Mouse (Mus musculus): ENCODE data around the gene Ndn. TPM values are rescaled to one million over a fixed set of nuclear protein-coding genes. Genes with fewer than 3 reads are reported as not detected.

Ndn gene
- polyA plus RNA-seq (2012; rRNA removed) (2.2 and 2.3 TPM in 2 replicates), polyA plus RNA-seq (2014; fragmentation: Nextera tagmentation; extraction: Ambion mirVana) (4.0 and 4.2 TPM in 2 replicates)

DNA sequence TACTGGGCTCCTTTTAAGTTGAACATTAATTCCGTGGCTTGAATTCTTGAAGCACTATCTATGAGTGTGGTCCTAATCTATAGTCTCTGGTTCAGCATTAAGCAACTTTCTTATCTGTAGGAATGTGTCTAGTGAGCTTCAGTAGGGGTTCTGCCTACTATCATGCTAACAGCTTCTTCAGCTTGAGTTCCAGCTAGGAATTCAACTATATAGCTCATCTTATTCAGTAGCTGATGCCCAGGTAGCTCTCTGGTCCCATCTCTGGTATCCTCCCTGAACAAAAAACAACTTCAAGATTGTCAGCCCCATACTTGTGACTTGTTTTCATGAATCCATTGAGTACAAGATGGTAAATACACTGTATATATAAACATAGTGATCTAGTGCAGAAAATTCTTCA, at the start of gene Ndn:
TSS of gene Ndn (plus strand) at position 301 of the 400 bp plus-strand sequence.
- DNase-seq (ENCODE audit: low read depth in 3 of 3, low spot score in 3 of 3) = no peak
- ATAC-seq (ENCODE audit: insufficient read depth) = no peak
- H3K9ac ChIP-seq (replicated peaks) = no peak within 1 kb of the TSS
- TF ChIP-seq CTCF (IDR thresholded peaks at IDR 0.05; ENCODE audit: low read depth) (no peak), EP300 (IDR thresholded peaks at IDR 0.05; ENCODE audit: low read depth) (no peak)
- 36% methylated on average over 1 of the region's 1 CpGs for WGBS (ENCODE audit: insufficient replicate concordance)
- H3K27me3 ChIP-seq (ENCODE audit: control insufficient read depth, insufficient read depth, low read length) = no peaks in the 10 kb centered on the region
- H3K36me3 ChIP-seq (replicated peaks; ENCODE audit: control insufficient read depth, insufficient read depth, low read depth) = no peaks in the 10 kb centered on the region
- no peaks in the 10 kb centered on the region for H3K9me3 ChIP-seq (ENCODE audit: control insufficient read depth, low read length)
- H3K4me1 ChIP-seq (replicated peaks; ENCODE audit: control insufficient read depth in 2 of 2, insufficient read depth in 2 of 2, low read length in 1 of 2) = no peaks in the 10 kb centered on the region
- no peak within 1 kb of the TSS for H3K4me2 ChIP-seq (ENCODE audit: low read depth)
- H3K4me3 ChIP-seq (ENCODE audit: insufficient read depth in 1 of 2, low read depth in 2 of 2, low read length in 2 of 2) = no peak within 1 kb of the TSS
- H3K27ac ChIP-seq = no peak within 1 kb of the TSS

- DNase-seq (ENCODE audit: low read depth in 3 of 3, low spot score in 3 of 3) (no peak), ATAC-seq (ENCODE audit: insufficient read depth) (no peak)
- Histone ChIP-seq H3K9ac (replicated peaks) (no peak overlapping the region), H3K27ac (no peak overlapping the region), H3K4me3 (ENCODE audit: insufficient read depth in 1 of 2, low read depth in 2 of 2, low read length in 2 of 2) (no peak overlapping the region), H3K36me3 (replicated peaks; ENCODE audit: control insufficient read depth, insufficient read depth, low read depth) (no peaks in the 10 kb centered on the region), H3K4me1 (replicated peaks; ENCODE audit: control insufficient read depth in 2 of 2, insufficient read depth in 2 of 2, low read length in 1 of 2) (no peaks in the 10 kb centered on the region), H3K9me3 (ENCODE audit: control insufficient read depth, low read length) (no peaks in the 10 kb centered on the region), H3K27me3 (ENCODE audit: control insufficient read depth, insufficient read depth, low read length) (no peaks in the 10 kb centered on the region), H3K4me2 (ENCODE audit: low read depth) (no peak overlapping the region)
- TF ChIP-seq EP300 (IDR thresholded peaks at IDR 0.05; ENCODE audit: low read depth) = no peak
- TF ChIP-seq CTCF (IDR thresholded peaks at IDR 0.05; ENCODE audit: low read depth) = no peak
- WGBS (ENCODE audit: insufficient replicate concordance) = 69% methylated on average over 3 of the region's 3 CpGs
These were observed 43.9 kb upstream of the Ndn start for GRCm38 (mm10) chr7:62302451-62302850.

DNA sequence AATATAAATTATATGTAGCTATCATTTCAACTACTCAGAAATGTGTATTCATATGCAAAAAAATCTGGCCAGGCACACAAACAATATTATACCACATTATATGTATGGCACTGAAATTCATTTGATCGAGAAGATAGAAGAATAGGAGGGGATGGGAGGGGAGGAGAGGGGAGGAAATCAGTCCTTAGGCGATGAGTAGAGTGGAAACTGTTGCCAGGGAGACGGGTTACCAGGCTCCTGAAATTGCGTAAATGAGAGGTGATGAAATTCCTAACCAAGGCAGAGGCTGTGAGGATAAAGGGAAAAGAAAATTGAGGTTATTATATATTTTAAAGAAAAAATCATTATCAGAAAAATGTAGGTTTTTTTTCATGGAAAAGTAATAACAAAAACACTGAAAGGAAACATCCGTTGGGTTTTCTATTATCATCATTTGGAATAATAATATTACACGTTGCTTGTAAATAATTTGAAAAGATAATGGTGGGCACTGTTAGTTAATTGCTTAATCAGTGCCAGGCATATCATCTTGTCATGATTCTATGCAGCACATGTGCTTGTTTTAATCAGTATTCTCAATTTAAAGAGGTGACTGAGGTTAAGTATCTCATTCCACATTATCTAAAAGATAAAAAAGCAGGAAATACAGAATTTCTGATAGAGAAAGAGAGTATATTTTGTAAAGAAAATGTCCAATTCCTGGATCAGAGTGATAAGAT, 39.3 kb upstream of the Ndn start:
- no peaks in the 10 kb centered on the region for H3K4me1 ChIP-seq (replicated peaks; ENCODE audit: control insufficient read depth in 2 of 2, insufficient read depth in 2 of 2, low read length in 1 of 2)
- ATAC-seq (ENCODE audit: insufficient read depth) (no peak), DNase-seq (ENCODE audit: low read depth in 3 of 3, low spot score in 3 of 3) (no peak)
- H3K9me3 ChIP-seq (ENCODE audit: control insufficient read depth, low read length) = no peaks in the 10 kb centered on the region
- H3K4me3 ChIP-seq (ENCODE audit: insufficient read depth in 1 of 2, low read depth in 2 of 2, low read length in 2 of 2) = no peak overlapping the region
- no peak overlapping the region for H3K4me2 ChIP-seq (ENCODE audit: low read depth)
- no peak overlapping the region for H3K27ac ChIP-seq
- H3K36me3 ChIP-seq (replicated peaks; ENCODE audit: control insufficient read depth, insufficient read depth, low read depth) = no peaks in the 10 kb centered on the region
- no peak overlapping the region for H3K9ac ChIP-seq (replicated peaks)
- TF ChIP-seq EP300 (IDR thresholded peaks at IDR 0.05; ENCODE audit: low read depth) = no peak
- no peak for TF ChIP-seq CTCF (IDR thresholded peaks at IDR 0.05; ENCODE audit: low read depth)
- no peaks in the 10 kb centered on the region for H3K27me3 ChIP-seq (ENCODE audit: control insufficient read depth, insufficient read depth, low read length)
- WGBS (ENCODE audit: insufficient replicate concordance) = 38% methylated on average over 6 of the region's 6 CpGs

- Histone ChIP-seq H3K4me1 (replicated peaks; ENCODE audit: control insufficient read depth in 2 of 2, insufficient read depth in 2 of 2, low read length in 1 of 2) (no peaks in the 10 kb centered on the region), H3K36me3 (replicated peaks; ENCODE audit: control insufficient read depth, insufficient read depth, low read depth) (no peaks in the 10 kb centered on the region), H3K27me3 (ENCODE audit: control insufficient read depth, insufficient read depth, low read length) (no peaks in the 10 kb centered on the region), H3K9ac (replicated peaks) (no peak overlapping the region), H3K4me3 (ENCODE audit: insufficient read depth in 1 of 2, low read depth in 2 of 2, low read length in 2 of 2) (no peak overlapping the region), H3K4me2 (ENCODE audit: low read depth) (no peak overlapping the region), H3K27ac (no peak overlapping the region), H3K9me3 (ENCODE audit: control insufficient read depth, low read length) (no peaks in the 10 kb centered on the region)
- TF ChIP-seq CTCF (IDR thresholded peaks at IDR 0.05; ENCODE audit: low read depth) (no peak), EP300 (IDR thresholded peaks at IDR 0.05; ENCODE audit: low read depth) (no peak)
- ATAC-seq (ENCODE audit: insufficient read depth) = no peak
- WGBS (ENCODE audit: insufficient replicate concordance) = 56% methylated on average over 5 of the region's 5 CpGs
- DNase-seq (ENCODE audit: low read depth in 3 of 3, low spot score in 3 of 3) = no peak
These were observed 29.6 kb upstream of the Ndn start for GRCm38 (mm10) chr7:62316793-62317192.

GRCm38 (mm10) chr7:62345411-62345810, 958 bp upstream of the Ndn start:
- H3K4me3 ChIP-seq (ENCODE audit: insufficient read depth in 1 of 2, low read depth in 2 of 2, low read length in 2 of 2) = no peak overlapping the region
- no peak overlapping the region for H3K9ac ChIP-seq (replicated peaks)
- 12% methylated on average over 1 of the region's 1 CpGs for WGBS (ENCODE audit: insufficient replicate concordance)
- no peaks in the 10 kb centered on the region for H3K9me3 ChIP-seq (ENCODE audit: control insufficient read depth, low read length)
- H3K4me2 ChIP-seq (ENCODE audit: low read depth) = no peak overlapping the region
- H3K36me3 ChIP-seq (replicated peaks; ENCODE audit: control insufficient read depth, insufficient read depth, low read depth) = no peaks in the 10 kb centered on the region
- no peaks in the 10 kb centered on the region for H3K4me1 ChIP-seq (replicated peaks; ENCODE audit: control insufficient read depth in 2 of 2, insufficient read depth in 2 of 2, low read length in 1 of 2)
- no peak for DNase-seq (ENCODE audit: low read depth in 3 of 3, low spot score in 3 of 3)
- ATAC-seq (ENCODE audit: insufficient read depth) = no peak
- TF ChIP-seq EP300 (IDR thresholded peaks at IDR 0.05; ENCODE audit: low read depth) (no peak), CTCF (IDR thresholded peaks at IDR 0.05; ENCODE audit: low read depth) (no peak)
- no peaks in the 10 kb centered on the region for H3K27me3 ChIP-seq (ENCODE audit: control insufficient read depth, insufficient read depth, low read length)
- no peak overlapping the region for H3K27ac ChIP-seq
